In genomic region chr14:121762021-121762452, GRCm38 (mm10) we compare ENCODE assay signal across 11 mouse cellular contexts. TPM values are rescaled to one million over a fixed set of nuclear protein-coding genes. Genes with fewer than 3 reads are reported as not detected.
DNase-seq lines count a peak whose midpoint lies in the region; ATAC-seq lines count a peak whose summit lies in the region.
"Had no signal": no experiment of that assay in that cellular context is flagged by ENCODE, and none has a peak within 500 bp of the region (broad histone marks: within the 10 kb centered on the region; RNA-seq: fewer than 3 reads in every experiment).

No protein-coding gene starts in this region.

- H3K36me3 ChIP-seq in kidney, embryonic 16.5 days (ENCODE audit: insufficient read depth, low read length), result no peaks in the 10 kb centered on the region
- no peaks in the 10 kb centered on the region for H3K36me3 ChIP-seq in midbrain, embryonic 14.5 days (ENCODE audit: control insufficient read depth, insufficient read depth, low read length)
- H3K36me3 ChIP-seq: limb, embryonic 13.5 days had no signal

- no peak overlapping the region for H3K9ac ChIP-seq in kidney, embryonic 16.5 days (replicated peaks; ENCODE audit: low read length)
- 0 out of 2 replicates have a peak overlapping the region, but pooled peaks have one; percentile 23 for H3K9ac ChIP-seq in midbrain, embryonic 14.5 days (replicated peaks; ENCODE audit: low read length)
- H3K9ac ChIP-seq: limb, embryonic 13.5 days had no signal

- no peak overlapping the region for H3K27ac ChIP-seq in kidney, embryonic 16.5 days (ENCODE audit: low read length)
- H3K27ac ChIP-seq in midbrain, embryonic 14.5 days (replicated peaks; ENCODE audit: low read depth, low read length), result peak overlapping the region; percentile 66
- H3K27ac ChIP-seq: kidney, postnatal 0 days; limb, embryonic 13.5 days; macrophage had no signal

- intact Hi-C loops in heart, postnatal 14 days (cut with DNase I), result no loop called here

- peak; percentile 52; the same call in 1 of the 2 replicates for ATAC-seq in kidney, embryonic 16.5 days (ENCODE audit: low FRiP score, low TSS enrichment)
- peak; percentile 46 for ATAC-seq in midbrain, embryonic 14.5 days (ENCODE audit: low FRiP score, low TSS enrichment)

- 31% methylated on average over 11 of the region's 11 CpGs for WGBS in kidney, embryonic 16.5 days
- 26% methylated on average over 11 of the region's 11 CpGs for WGBS in midbrain, embryonic 14.5 days

- H3K9me3 ChIP-seq in kidney, embryonic 16.5 days (ENCODE audit: low read length), result no peaks in the 10 kb centered on the region
- H3K9me3 ChIP-seq in midbrain, embryonic 14.5 days (ENCODE audit: control insufficient read depth, low read length), result no peaks in the 10 kb centered on the region
- H3K9me3 ChIP-seq: limb, embryonic 13.5 days had no signal

- no peak overlapping the region for H3K4me3 ChIP-seq in kidney, embryonic 16.5 days (ENCODE audit: low read length)
- no peak overlapping the region for H3K4me3 ChIP-seq in midbrain, embryonic 14.5 days (replicated peaks; ENCODE audit: low read depth, low read length)
- H3K4me3 ChIP-seq: limb, embryonic 13.5 days had no signal

- no peaks in the 10 kb centered on the region for H3K4me1 ChIP-seq in kidney, embryonic 16.5 days (ENCODE audit: insufficient read depth, low read length)
- H3K4me1 ChIP-seq in midbrain, embryonic 14.5 days (ENCODE audit: control insufficient read depth, insufficient read depth, low read length), result peaks cover 7% of the 10 kb centered on the region; the same call in 1 of the 2 replicates

- no peak for DNase-seq in kidney, adult 11 months
- peak; percentile 29 to 35 for DNase-seq in cerebellum, postnatal 14 days
- DNase-seq in gonadal fat pad, adult 2 months (ENCODE audit: low read depth), result peak; percentile 75
- peak; percentile 75 for DNase-seq in midbrain, embryonic 14.5 days
- DNase-seq in ovary, postnatal 10 days (ENCODE audit: low spot score), result no peak
- DNase-seq in T-cell, adult 2 months (ENCODE audit: low spot score), result no peak
- DNase-seq in heart, postnatal 14 days, result no peak

- no peaks in the 10 kb centered on the region for H3K27me3 ChIP-seq in kidney, embryonic 16.5 days (ENCODE audit: insufficient read depth, low read length)
- H3K27me3 ChIP-seq in midbrain, embryonic 14.5 days (ENCODE audit: control insufficient read depth, insufficient read depth, low read length), result no peaks in the 10 kb centered on the region
- H3K27me3 ChIP-seq: limb, embryonic 13.5 days had no signal

- no peak overlapping the region for H3K4me2 ChIP-seq in kidney, embryonic 16.5 days (replicated peaks; ENCODE audit: low read depth, low read length)
- H3K4me2 ChIP-seq in midbrain, embryonic 14.5 days (ENCODE audit: low read length), result no peak overlapping the region; the same call in 1 of the 2 replicates
- H3K4me2 ChIP-seq: limb, embryonic 13.5 days had no signal

RNA-seq across cellular contexts. Expression of gene Dock9, which starts 35.6 kb away (rescaled TPM):
- polyA plus RNA-seq in kidney, embryonic 16.5 days (2015; fragmentation: Nextera tagmentation; extraction: Ambion mirVana), result 13.0 and 14.0 TPM in 2 replicates
- 36.0 and 39.1 TPM in 2 replicates for polyA plus RNA-seq in gonadal fat pad, adult 2 months (2012; rRNA removed)
- polyA plus RNA-seq in midbrain, embryonic 14.5 days (2014; fragmentation: Nextera tagmentation; extraction: Ambion mirVana), result 11.2 and 11.3 TPM in 2 replicates
- total RNA-seq in heart, postnatal 14 days (2021), result 10 to 100 TPM; 41.2 to 45.2 TPM

Comparison
In these comparisons a context has a peak if more than half of its experiments do, and no peak if none do; other contexts are left out.
1. DNase-seq: peak in cerebellum, postnatal 14 days (2 of 2), gonadal fat pad, adult 2 months (single experiment) and midbrain, embryonic 14.5 days (single experiment); none in kidney, adult 11 months (single experiment), ovary, postnatal 10 days (single experiment), T-cell, adult 2 months (single experiment) and heart, postnatal 14 days (0 of 2).